Mouse (Mus musculus): ENCODE data around the gene Adamtsl1. TPM values are rescaled to one million over a fixed set of nuclear protein-coding genes. Genes with fewer than 3 reads are reported as not detected.

The Adamtsl1 gene
- polyA plus RNA-seq, 1 experiment = 3.2 TPM

- Histone ChIP-seq H3K4me3 (ENCODE audit: insufficient read depth, low read depth, low read length) (no peak overlapping the region), H3K27ac (replicated peaks; ENCODE audit: low read depth, low read length) (no peak overlapping the region), H3K4me1 (ENCODE audit: control insufficient read depth, insufficient read depth, insufficient read length, low read length) (no peaks in the 10 kb centered on the region)
These were observed 656.8 kb downstream of the Adamtsl1 start for GRCm38 (mm10) chr4:86170763-86171162.

GRCm38 (mm10) chr4:86171461-86171860 lies 657.5 kb downstream of the Adamtsl1 start:
- H3K4me1 ChIP-seq (ENCODE audit: control insufficient read depth, insufficient read depth, insufficient read length, low read length) = no peaks in the 10 kb centered on the region
- H3K27ac ChIP-seq (replicated peaks; ENCODE audit: low read depth, low read length) = no peak overlapping the region
- H3K4me3 ChIP-seq (ENCODE audit: insufficient read depth, low read depth, low read length) = no peak overlapping the region

- Histone ChIP-seq H3K4me3 (ENCODE audit: insufficient read depth, low read depth, low read length) (no peak overlapping the region), H3K4me1 (ENCODE audit: control insufficient read depth, insufficient read depth, insufficient read length, low read length) (no peaks in the 10 kb centered on the region), H3K27ac (replicated peaks; ENCODE audit: low read depth, low read length) (no peak overlapping the region)
These were observed 663.5 kb downstream of the Adamtsl1 start for GRCm38 (mm10) chr4:86177471-86177870.

GRCm38 (mm10) chr4:86178116-86178515 lies 664.1 kb downstream of the Adamtsl1 start:
- Histone ChIP-seq H3K4me1 (ENCODE audit: control insufficient read depth, insufficient read depth, insufficient read length, low read length) (no peaks in the 10 kb centered on the region), H3K4me3 (ENCODE audit: insufficient read depth, low read depth, low read length) (no peak overlapping the region), H3K27ac (replicated peaks; ENCODE audit: low read depth, low read length) (no peak overlapping the region)

GRCm38 (mm10) chr4:86183701-86184173 lies 669.8 kb downstream of the Adamtsl1 start:
- Histone ChIP-seq H3K4me3 (ENCODE audit: insufficient read depth, low read depth, low read length) (no peak overlapping the region), H3K27ac (replicated peaks; ENCODE audit: low read depth, low read length) (no peak overlapping the region), H3K4me1 (ENCODE audit: control insufficient read depth, insufficient read depth, insufficient read length, low read length) (no peaks in the 10 kb centered on the region)

GRCm38 (mm10) chr4:86189853-86190252 lies 675.9 kb downstream of the Adamtsl1 start:
- Histone ChIP-seq H3K27ac (replicated peaks; ENCODE audit: low read depth, low read length) (no peak overlapping the region), H3K4me1 (ENCODE audit: control insufficient read depth, insufficient read depth, insufficient read length, low read length) (no peaks in the 10 kb centered on the region), H3K4me3 (ENCODE audit: insufficient read depth, low read depth, low read length) (no peak overlapping the region)

- Histone ChIP-seq H3K4me3 (ENCODE audit: insufficient read depth, low read depth, low read length) (no peak overlapping the region), H3K4me1 (ENCODE audit: control insufficient read depth, insufficient read depth, insufficient read length, low read length) (no peaks in the 10 kb centered on the region), H3K27ac (replicated peaks; ENCODE audit: low read depth, low read length) (no peak overlapping the region)
These were observed 677.2 kb downstream of the Adamtsl1 start for GRCm38 (mm10) chr4:86191195-86191594.

GRCm38 (mm10) chr4:86201766-86202165 lies 687.8 kb downstream of the Adamtsl1 start:
- H3K4me3 ChIP-seq (ENCODE audit: insufficient read depth, low read depth, low read length) = no peak overlapping the region
- H3K27ac ChIP-seq (replicated peaks; ENCODE audit: low read depth, low read length) = no peak overlapping the region
- no peaks in the 10 kb centered on the region for H3K4me1 ChIP-seq (ENCODE audit: control insufficient read depth, insufficient read depth, insufficient read length, low read length)

- Histone ChIP-seq H3K4me3 (ENCODE audit: insufficient read depth, low read depth, low read length) (no peak overlapping the region), H3K4me1 (ENCODE audit: control insufficient read depth, insufficient read depth, insufficient read length, low read length) (no peaks in the 10 kb centered on the region), H3K27ac (replicated peaks; ENCODE audit: low read depth, low read length) (no peak overlapping the region)
These were observed 689.3 kb downstream of the Adamtsl1 start for GRCm38 (mm10) chr4:86203288-86203687.

- Histone ChIP-seq H3K4me3 (ENCODE audit: insufficient read depth, low read depth, low read length) (no peak overlapping the region), H3K27ac (replicated peaks; ENCODE audit: low read depth, low read length) (no peak overlapping the region), H3K4me1 (ENCODE audit: control insufficient read depth, insufficient read depth, insufficient read length, low read length) (no peaks in the 10 kb centered on the region)
These were observed 710.9 kb downstream of the Adamtsl1 start for GRCm38 (mm10) chr4:86224875-86225274.

- H3K27ac ChIP-seq (replicated peaks; ENCODE audit: low read depth, low read length) = no peak overlapping the region
- no peak overlapping the region for H3K4me3 ChIP-seq (ENCODE audit: insufficient read depth, low read depth, low read length)
- no peaks in the 10 kb centered on the region for H3K4me1 ChIP-seq (ENCODE audit: control insufficient read depth, insufficient read depth, insufficient read length, low read length)
These were observed 713.1 kb downstream of the Adamtsl1 start for GRCm38 (mm10) chr4:86227096-86227495.

- H3K27ac ChIP-seq (replicated peaks; ENCODE audit: low read depth, low read length) = no peak overlapping the region
- H3K4me3 ChIP-seq (ENCODE audit: insufficient read depth, low read depth, low read length) = no peak overlapping the region
- no peaks in the 10 kb centered on the region for H3K4me1 ChIP-seq (ENCODE audit: control insufficient read depth, insufficient read depth, insufficient read length, low read length)
These were observed 719.2 kb downstream of the Adamtsl1 start for GRCm38 (mm10) chr4:86233197-86233596.

GRCm38 (mm10) chr4:86241854-86242424 lies 728.0 kb downstream of the Adamtsl1 start:
- H3K27ac ChIP-seq (replicated peaks; ENCODE audit: low read depth, low read length) = no peak overlapping the region
- no peak overlapping the region for H3K4me3 ChIP-seq (ENCODE audit: insufficient read depth, low read depth, low read length)
- H3K4me1 ChIP-seq (ENCODE audit: control insufficient read depth, insufficient read depth, insufficient read length, low read length) = no peaks in the 10 kb centered on the region

GRCm38 (mm10) chr4:86270085-86270484 lies 756.1 kb downstream of the Adamtsl1 start:
- no peak overlapping the region for H3K4me3 ChIP-seq (ENCODE audit: insufficient read depth, low read depth, low read length)
- no peaks in the 10 kb centered on the region for H3K4me1 ChIP-seq (ENCODE audit: control insufficient read depth, insufficient read depth, insufficient read length, low read length)
- no peak overlapping the region for H3K27ac ChIP-seq (replicated peaks; ENCODE audit: low read depth, low read length)

GRCm38 (mm10) chr4:86273703-86274355 lies 759.9 kb downstream of the Adamtsl1 start:
- Histone ChIP-seq H3K4me3 (ENCODE audit: insufficient read depth, low read depth, low read length) (no peak overlapping the region), H3K27ac (replicated peaks; ENCODE audit: low read depth, low read length) (no peak overlapping the region), H3K4me1 (ENCODE audit: control insufficient read depth, insufficient read depth, insufficient read length, low read length) (no peaks in the 10 kb centered on the region)

- Histone ChIP-seq H3K27ac (replicated peaks; ENCODE audit: low read depth, low read length) (no peak overlapping the region), H3K4me1 (ENCODE audit: control insufficient read depth, insufficient read depth, insufficient read length, low read length) (no peaks in the 10 kb centered on the region), H3K4me3 (ENCODE audit: insufficient read depth, low read depth, low read length) (no peak overlapping the region)
These were observed 760.7 kb downstream of the Adamtsl1 start for GRCm38 (mm10) chr4:86274663-86275062.

All from brown adipose tissue, adult 24 weeks (tissue).